Mouse (Mus musculus) C2C12 (cell line): Measurements from ENCODE around the gene Plxna4.
"Not testable (repeated sequence)": the region's sequence is repeated elsewhere in the genome, so short reads cannot be mapped to it uniquely, and the experiment has no call there.

ENCODE experiments used
- CEBPB ChIP-seq: IDR thresholded peaks from one replicate; pipeline ENCODE4 v1.6.1; 2011; ENCODE audit warnings: low read depth, mild to moderate bottlenecking, control low read depth, moderate library complexity
- CTCF ChIP-seq: IDR thresholded peaks from one replicate; pipeline ENCODE4 v1.5.1; 2011; ENCODE audit not compliant: control insufficient read depth, insufficient read depth, insufficient read length
- MAX ChIP-seq: IDR thresholded peaks from one replicate; pipeline ENCODE4 v1.6.1; 2011; ENCODE audit warnings: mild to moderate bottlenecking, control low read depth

DNA sequence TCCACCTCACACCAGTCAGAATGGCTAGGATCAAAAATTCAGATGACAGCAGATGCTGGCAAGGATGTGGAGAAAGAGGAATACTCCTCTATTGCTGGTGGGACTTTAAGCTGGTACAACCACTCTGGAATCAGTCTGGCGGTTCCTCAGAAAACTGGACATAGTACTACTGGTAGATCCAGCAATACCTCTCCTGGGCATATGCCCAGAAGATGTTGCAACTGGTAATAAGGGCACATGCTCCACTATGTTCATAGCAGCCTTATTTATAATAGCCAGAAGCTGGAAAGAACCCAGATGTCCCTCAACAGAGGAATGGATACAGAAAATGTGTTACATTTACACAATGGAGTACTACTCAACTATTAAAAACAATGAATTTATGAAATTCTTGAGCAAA, 86.8 kb downstream of the Plxna4 start:
- not testable (repeated sequence) for TF ChIP-seq CTCF, MAX, CEBPB
